Mouse (Mus musculus): ENCODE results near the gene Ncoa3. TPM values are rescaled to one million over a fixed set of nuclear protein-coding genes. Genes with fewer than 3 reads are reported as not detected.

The Ncoa3 gene
- polyA plus RNA-seq, 1 experiment, result 10.8 TPM

- Histone ChIP-seq H3K36me3 (ENCODE audit: control insufficient read depth, insufficient read depth, low read length) (no peaks in the 10 kb centered on the region), H3K27ac (ENCODE audit: control insufficient read depth, insufficient read depth, low read depth, low read length) (no peak overlapping the region), H3K4me1 (ENCODE audit: control insufficient read depth, insufficient read depth, low read length) (peaks cover 11% of the 10 kb centered on the region), H3K4me3 (ENCODE audit: control insufficient read depth, low read depth, low read length) (no peak overlapping the region), H3K27me3 (ENCODE audit: control insufficient read depth, insufficient read depth, low read length) (no peaks in the 10 kb centered on the region)
- TF ChIP-seq POLR2A (IDR thresholded peaks at IDR 0.05; ENCODE audit: control insufficient read depth, low read depth, low read length) (no peak), CTCF (IDR thresholded peaks at IDR 0.05; ENCODE audit: control insufficient read depth, insufficient read depth, insufficient replicate concordance, low read depth, low read length) (no peak)
Observed at GRCm38 (mm10) chr2:165984318-165984717, 8.1 kb upstream of the Ncoa3 start.

- Histone ChIP-seq H3K27ac (ENCODE audit: control insufficient read depth, insufficient read depth, low read depth, low read length) (no peak overlapping the region), H3K4me1 (ENCODE audit: control insufficient read depth, insufficient read depth, low read length) (peaks cover 11% of the 10 kb centered on the region), H3K27me3 (ENCODE audit: control insufficient read depth, insufficient read depth, low read length) (no peaks in the 10 kb centered on the region), H3K36me3 (ENCODE audit: control insufficient read depth, insufficient read depth, low read length) (no peaks in the 10 kb centered on the region), H3K4me3 (ENCODE audit: control insufficient read depth, low read depth, low read length) (no peak overlapping the region)
- TF ChIP-seq CTCF (IDR thresholded peaks at IDR 0.05; ENCODE audit: control insufficient read depth, insufficient read depth, insufficient replicate concordance, low read depth, low read length) (no peak), POLR2A (IDR thresholded peaks at IDR 0.05; ENCODE audit: control insufficient read depth, low read depth, low read length) (no peak)
Observed at GRCm38 (mm10) chr2:165984891-165985290, 7.5 kb upstream of the Ncoa3 start.

DNA sequence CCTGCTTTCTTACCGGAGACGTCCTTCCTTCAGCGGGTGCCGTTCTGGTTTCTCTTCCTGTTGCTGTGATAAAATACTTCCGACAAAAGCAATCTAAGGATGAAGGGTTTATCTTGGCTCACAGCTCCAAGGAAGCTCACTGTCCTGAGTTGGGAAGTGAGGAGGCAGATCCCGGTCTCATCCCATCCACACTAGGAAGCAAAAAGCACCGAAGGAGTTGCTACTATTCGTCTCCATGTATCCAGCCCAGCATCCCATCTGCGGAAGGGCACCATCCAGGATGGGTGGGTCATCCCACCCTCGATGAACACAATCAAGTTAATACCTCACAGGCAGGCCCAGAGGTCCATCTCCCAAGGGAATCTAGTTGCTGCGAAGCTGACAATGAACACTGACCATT lies 6.9 kb upstream of the Ncoa3 start:
- Histone ChIP-seq H3K4me3 (ENCODE audit: control insufficient read depth, low read depth, low read length) (no peak overlapping the region), H3K27ac (ENCODE audit: control insufficient read depth, insufficient read depth, low read depth, low read length) (no peak overlapping the region), H3K27me3 (ENCODE audit: control insufficient read depth, insufficient read depth, low read length) (no peaks in the 10 kb centered on the region), H3K4me1 (ENCODE audit: control insufficient read depth, insufficient read depth, low read length) (peaks cover 11% of the 10 kb centered on the region), H3K36me3 (ENCODE audit: control insufficient read depth, insufficient read depth, low read length) (no peaks in the 10 kb centered on the region)
- TF ChIP-seq POLR2A (IDR thresholded peaks at IDR 0.05; ENCODE audit: control insufficient read depth, low read depth, low read length) (no peak), CTCF (IDR thresholded peaks at IDR 0.05; ENCODE audit: control insufficient read depth, insufficient read depth, insufficient replicate concordance, low read depth, low read length) (no peak)

DNA sequence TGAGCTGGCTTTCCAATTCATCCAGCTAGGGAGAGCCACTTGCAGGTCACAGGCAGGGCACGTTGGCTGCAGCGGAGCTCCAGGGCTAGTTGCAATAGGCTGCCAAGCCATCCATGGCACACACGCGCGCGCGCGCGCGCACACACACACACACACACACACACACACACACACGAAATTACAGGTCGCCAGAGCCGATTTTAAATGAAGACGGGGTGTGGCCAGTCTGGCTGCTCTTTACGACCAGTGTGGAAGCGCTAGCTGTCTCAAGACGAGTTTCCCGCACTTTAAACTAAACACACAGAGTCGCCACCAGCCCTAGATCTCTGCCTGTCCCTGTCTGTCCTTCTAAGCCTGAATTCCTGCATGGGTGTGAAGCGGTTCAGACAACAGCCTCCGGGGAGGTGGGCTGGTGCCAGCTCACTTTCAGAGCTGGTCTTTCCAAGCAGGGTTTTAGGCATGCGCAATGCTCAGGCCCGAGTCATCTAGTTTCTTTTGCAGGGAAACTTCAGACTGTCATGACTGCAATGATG lies 5.4 kb upstream of the Ncoa3 start:
- Histone ChIP-seq H3K27ac (ENCODE audit: control insufficient read depth, insufficient read depth, low read depth, low read length) (peak overlapping the region; percentile 51), H3K4me1 (ENCODE audit: control insufficient read depth, insufficient read depth, low read length) (peaks cover 11% of the 10 kb centered on the region), H3K27me3 (ENCODE audit: control insufficient read depth, insufficient read depth, low read length) (no peaks in the 10 kb centered on the region), H3K4me3 (ENCODE audit: control insufficient read depth, low read depth, low read length) (peak overlapping the region; percentile 31), H3K36me3 (ENCODE audit: control insufficient read depth, insufficient read depth, low read length) (no peaks in the 10 kb centered on the region)
- TF ChIP-seq POLR2A (IDR thresholded peaks at IDR 0.05; ENCODE audit: control insufficient read depth, low read depth, low read length), result no peak
- TF ChIP-seq CTCF (IDR thresholded peaks at IDR 0.05; ENCODE audit: control insufficient read depth, insufficient read depth, insufficient replicate concordance, low read depth, low read length), result no peak

DNA sequence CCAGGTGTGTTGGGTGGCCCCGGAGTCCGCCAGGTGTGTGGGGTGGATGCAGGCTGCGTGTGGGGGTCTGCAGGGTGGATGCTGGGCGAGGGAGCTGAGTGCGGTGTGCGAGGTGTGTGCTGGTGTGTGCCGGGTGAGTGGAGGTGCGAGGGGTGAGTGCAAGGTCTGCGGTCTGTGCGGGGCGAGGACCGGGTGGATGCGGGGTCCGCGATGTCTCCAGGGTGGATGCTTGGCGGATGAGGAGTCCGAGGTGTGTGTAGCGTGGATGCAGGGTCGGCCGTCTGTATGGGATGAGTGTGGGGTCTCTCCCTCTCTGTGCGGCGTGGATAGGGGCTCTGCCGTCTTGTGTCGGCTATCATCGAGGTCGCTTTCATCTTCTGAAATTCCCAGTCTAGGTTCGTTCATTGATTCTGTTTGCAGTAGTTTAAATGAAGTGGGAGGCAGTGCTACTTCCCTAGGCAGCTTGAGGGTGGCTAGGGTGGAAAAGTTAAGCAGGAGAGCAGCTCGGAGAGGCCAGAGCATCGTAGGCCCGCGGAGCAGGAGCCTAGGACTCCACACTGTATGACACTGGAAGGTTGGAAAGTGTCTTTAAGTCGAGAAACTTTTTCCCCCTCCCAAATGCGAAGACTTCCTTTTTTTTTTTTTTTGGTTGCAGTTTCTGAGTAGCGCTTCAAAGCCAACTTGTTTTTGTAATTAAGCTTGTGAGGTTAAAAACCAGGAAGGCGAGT lies 901 bp downstream of the Ncoa3 start:
- Histone ChIP-seq H3K4me1 (ENCODE audit: control insufficient read depth, insufficient read depth, low read length) (peaks cover 8% of the 10 kb centered on the region), H3K4me3 (ENCODE audit: control insufficient read depth, low read depth, low read length) (peak overlapping the region; percentile 98), H3K27me3 (ENCODE audit: control insufficient read depth, insufficient read depth, low read length) (no peaks in the 10 kb centered on the region), H3K36me3 (ENCODE audit: control insufficient read depth, insufficient read depth, low read length) (no peaks in the 10 kb centered on the region), H3K27ac (ENCODE audit: control insufficient read depth, insufficient read depth, low read depth, low read length) (no peak overlapping the region; the same call in 1 of the 2 replicates)
- no peak for TF ChIP-seq CTCF (IDR thresholded peaks at IDR 0.05; ENCODE audit: control insufficient read depth, insufficient read depth, insufficient replicate concordance, low read depth, low read length)
- no peak for TF ChIP-seq POLR2A (IDR thresholded peaks at IDR 0.05; ENCODE audit: control insufficient read depth, low read depth, low read length)

DNA sequence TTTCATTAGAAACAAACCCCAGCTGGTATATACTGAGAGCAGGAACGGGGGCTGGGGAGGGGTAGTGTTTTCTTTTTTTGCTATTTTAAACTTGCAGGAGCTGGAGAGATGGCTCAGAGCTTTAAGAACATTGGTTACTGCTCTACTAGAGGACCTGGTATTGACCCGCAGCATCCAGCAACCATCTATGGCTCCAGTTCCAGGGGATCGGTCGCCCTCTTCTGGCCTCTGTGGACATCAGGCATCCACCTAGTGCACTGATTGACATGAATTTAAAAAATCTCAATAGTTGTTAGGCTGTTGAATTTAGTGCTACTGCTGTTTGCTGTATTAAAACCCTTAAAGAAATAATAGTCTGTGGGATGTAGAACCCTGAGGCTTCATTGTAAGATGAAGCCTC lies 1.9 kb downstream of the Ncoa3 start:
- no peak for TF ChIP-seq POLR2A (IDR thresholded peaks at IDR 0.05; ENCODE audit: control insufficient read depth, low read depth, low read length)
- no peak for TF ChIP-seq CTCF (IDR thresholded peaks at IDR 0.05; ENCODE audit: control insufficient read depth, insufficient read depth, insufficient replicate concordance, low read depth, low read length)
- no peak overlapping the region for H3K4me3 ChIP-seq (ENCODE audit: control insufficient read depth, low read depth, low read length)

DNA sequence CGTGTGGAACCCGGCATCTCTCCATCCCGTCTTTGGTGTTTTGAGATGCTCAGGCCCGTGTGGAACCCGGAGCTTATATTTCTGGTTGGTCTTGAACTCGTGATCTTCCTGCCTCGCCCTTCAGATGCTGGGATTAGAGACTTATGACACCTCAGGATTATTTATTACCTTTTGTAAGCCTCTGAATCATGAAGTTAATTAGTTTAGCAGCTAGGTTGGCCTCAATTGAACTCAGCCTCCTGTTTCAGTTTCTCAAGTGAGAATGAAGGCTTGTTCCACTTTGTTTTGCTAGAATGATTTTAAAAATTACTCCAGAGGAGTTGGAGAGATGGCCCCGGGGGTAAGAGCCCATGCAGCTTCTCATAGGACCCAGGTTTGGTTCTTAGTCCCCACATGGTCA lies 3.3 kb downstream of the Ncoa3 start:
- no peak for TF ChIP-seq POLR2A (IDR thresholded peaks at IDR 0.05; ENCODE audit: control insufficient read depth, low read depth, low read length)
- no peak for TF ChIP-seq CTCF (IDR thresholded peaks at IDR 0.05; ENCODE audit: control insufficient read depth, insufficient read depth, insufficient replicate concordance, low read depth, low read length)
- no peak overlapping the region for H3K27ac ChIP-seq (ENCODE audit: control insufficient read depth, insufficient read depth, low read depth, low read length)
- H3K27me3 ChIP-seq (ENCODE audit: control insufficient read depth, insufficient read depth, low read length), result no peaks in the 10 kb centered on the region
- H3K4me1 ChIP-seq (ENCODE audit: control insufficient read depth, insufficient read depth, low read length), result peaks cover 8% of the 10 kb centered on the region
- H3K36me3 ChIP-seq (ENCODE audit: control insufficient read depth, insufficient read depth, low read length), result no peaks in the 10 kb centered on the region
- H3K4me3 ChIP-seq (ENCODE audit: control insufficient read depth, low read depth, low read length), result no peak overlapping the region

More for the DNA sequence above, 1.9 kb downstream of the Ncoa3 start:
- Histone ChIP-seq H3K4me1 (ENCODE audit: control insufficient read depth, insufficient read depth, low read length) (peaks cover 8% of the 10 kb centered on the region), H3K27ac (ENCODE audit: control insufficient read depth, insufficient read depth, low read depth, low read length) (no peak overlapping the region), H3K36me3 (ENCODE audit: control insufficient read depth, insufficient read depth, low read length) (no peaks in the 10 kb centered on the region), H3K27me3 (ENCODE audit: control insufficient read depth, insufficient read depth, low read length) (no peaks in the 10 kb centered on the region)
